Mouse (Mus musculus) retina, adult 2 months (tissue): ENCODE data around the gene Rps6ka5.

Source experiments
- DNase-seq: peaks from one replicate; pipeline ENCODE4 v3.0.0-alpha.2; 2012; ENCODE audit warnings: low read depth, low spot score

Rps6ka5 gene

GRCm38 (mm10) chr12:100724606-100725457 lies 2.0 kb downstream of the Rps6ka5 start:
- peak; percentile 99 for DNase-seq

- DNase-seq = no peak
Observed at GRCm38 (mm10) chr12:100724182-100724581, 2.6 kb downstream of the Rps6ka5 start.

GRCm38 (mm10) chr12:100720801-100721200 lies 6.0 kb downstream of the Rps6ka5 start:
- no peak for DNase-seq

- no peak for DNase-seq
Observed at GRCm38 (mm10) chr12:100717446-100717845, 9.3 kb downstream of the Rps6ka5 start.

- no peak for DNase-seq
Observed at GRCm38 (mm10) chr12:100716969-100717368, 9.8 kb downstream of the Rps6ka5 start.

GRCm38 (mm10) chr12:100711819-100712218 lies 15.0 kb downstream of the Rps6ka5 start:
- DNase-seq = no peak

- DNase-seq = no peak
Observed at GRCm38 (mm10) chr12:100711116-100711691, 15.6 kb downstream of the Rps6ka5 start.

- DNase-seq = no peak
Observed at GRCm38 (mm10) chr12:100710432-100710831, 16.4 kb downstream of the Rps6ka5 start.

- DNase-seq = no peak
Observed at GRCm38 (mm10) chr12:100707312-100707711, 19.5 kb downstream of the Rps6ka5 start.

GRCm38 (mm10) chr12:100705057-100705722 lies 21.6 kb downstream of the Rps6ka5 start:
- no peak for DNase-seq

- no peak for DNase-seq
Observed at GRCm38 (mm10) chr12:100698019-100698418, 28.8 kb downstream of the Rps6ka5 start.

GRCm38 (mm10) chr12:100696621-100697020 lies 30.2 kb downstream of the Rps6ka5 start:
- DNase-seq = no peak

- no peak for DNase-seq
Observed at GRCm38 (mm10) chr12:100695252-100695651, 31.5 kb downstream of the Rps6ka5 start.

GRCm38 (mm10) chr12:100692208-100692607 lies 34.6 kb downstream of the Rps6ka5 start:
- DNase-seq = no peak

- no peak for DNase-seq
Observed at GRCm38 (mm10) chr12:100690444-100690843, 36.3 kb downstream of the Rps6ka5 start.

- no peak for DNase-seq
Observed at GRCm38 (mm10) chr12:100688177-100688576, 38.6 kb downstream of the Rps6ka5 start.

- no peak for DNase-seq
Observed at GRCm38 (mm10) chr12:100687001-100687400, 39.8 kb downstream of the Rps6ka5 start.

- DNase-seq = no peak
Observed at GRCm38 (mm10) chr12:100681752-100682151, 45.0 kb downstream of the Rps6ka5 start.

- DNase-seq = no peak
Observed at GRCm38 (mm10) chr12:100681241-100681640, 45.5 kb downstream of the Rps6ka5 start.

GRCm38 (mm10) chr12:100680676-100681075 lies 46.1 kb downstream of the Rps6ka5 start:
- DNase-seq = no peak

GRCm38 (mm10) chr12:100670647-100671199 lies 56.1 kb downstream of the Rps6ka5 start:
- no peak for DNase-seq

GRCm38 (mm10) chr12:100665294-100665693 lies 61.5 kb downstream of the Rps6ka5 start:
- no peak for DNase-seq
